Mouse (Mus musculus) heart, postnatal 0 days (tissue): Measurements from ENCODE around the gene Yy1. TPM values are rescaled to one million over a fixed set of nuclear protein-coding genes. Genes with fewer than 3 reads are reported as not detected.

Source experiments
- ATAC-seq: fragments of 200-750 bp; cut with Nextera tagmentation; 2 replicates; pipeline ENCODE4 v1.8.0; 2017; ENCODE audit warnings: low read depth, moderate number of reproducible peaks, moderate library complexity; ENCODE audit not compliant: insufficient read depth
- DNase-seq: peaks from one replicate; pipeline ENCODE4 v3.0.0-alpha.2; 2016; ENCODE audit warnings: low spot score
- H3K27ac ChIP-seq: fragments of 300-500 bp; sonication (generic); 2 replicates; pipeline ENCODE4 v1.5.1; 2014; ENCODE audit warnings: low read depth, mild to moderate bottlenecking
- H3K27me3 ChIP-seq: fragments of 300-500 bp; sonication (generic); 2 replicates; pipeline ENCODE4 v1.6.1; 2014; ENCODE audit warnings: low read length, mixed read lengths; ENCODE audit not compliant: control insufficient read depth, insufficient read depth
- H3K36me3 ChIP-seq: fragments of 300-500 bp; sonication (generic); replicated peaks from 2 replicates; pipeline ENCODE4 v1.6.1; 2014; ENCODE audit warnings: low read length, mixed read lengths; ENCODE audit not compliant: control insufficient read depth, insufficient read depth
- H3K4me1 ChIP-seq: fragments of 300-500 bp; sonication (generic); 2 replicates; pipeline ENCODE4 v1.6.1; 2014; ENCODE audit warnings: antibody characterized with exemption; ENCODE audit not compliant: control insufficient read depth, insufficient read depth
- H3K4me2 ChIP-seq: fragments of 300-500 bp; sonication (generic); 2 replicates; pipeline ENCODE4 v1.6.1; 2014; ENCODE audit warnings: low read depth, mild to moderate bottlenecking, low read length, moderate library complexity
- H3K4me3 ChIP-seq: fragments of 300-500 bp; sonication (generic); 2 replicates; pipeline ENCODE4 v1.5.1; 2014; ENCODE audit warnings: low read depth, low read length
- H3K9ac ChIP-seq: fragments of 300-500 bp; sonication (generic); replicated peaks from 2 replicates; pipeline ENCODE4 v1.6.1; 2014; ENCODE audit warnings: low read depth, low read length, mixed read lengths
- H3K9me3 ChIP-seq: fragments of 300-500 bp; sonication (generic); replicated peaks from 2 replicates; pipeline ENCODE4 v1.6.1; 2016; ENCODE audit warnings: low read length; ENCODE audit not compliant: control insufficient read depth
- CTCF ChIP-seq: IDR thresholded peaks from 2 replicates; pipeline ENCODE4 v1.5.1; 2016; ENCODE audit warnings: antibody characterized with exemption, control low read depth, low read depth
- EP300 ChIP-seq: IDR thresholded peaks from 2 replicates; pipeline ENCODE4 v1.6.1; 2016; ENCODE audit warnings: antibody characterized with exemption, low read depth
- WGBS: fragments of 180-500 bp; shearing (Covaris S2); extraction: QIAGEN DNeasy Blood & Tissue Kit; methylation state at CpG from one replicate; pipeline ENCODE4 v1.1.7; 2014; 5-methylcytosine and 5-hydroxymethylcytosine counted together
- polyA plus RNA-seq: library from polyadenylated mRNA; unstranded; fragments of >200 nt; fragmentation: Nextera tagmentation; extraction: Ambion mirVana; gene quantifications from 2 replicates; pipeline ENCODE4 v1.2.1, GENCODE M21; 2015
- total RNA-seq: library from RNA; depleted of rRNA; stranded (reverse); fragments of >200 nt; gene quantifications from 2 replicates; pipeline ENCODE4 v1.2.3, GENCODE M21; 2014; ENCODE audit warnings: low replicate concordance; rRNA removed

The Yy1 gene
- total RNA-seq (21.5 and 32.7 TPM in 2 replicates), polyA plus RNA-seq (7.1 and 7.6 TPM in 2 replicates)

DNA sequence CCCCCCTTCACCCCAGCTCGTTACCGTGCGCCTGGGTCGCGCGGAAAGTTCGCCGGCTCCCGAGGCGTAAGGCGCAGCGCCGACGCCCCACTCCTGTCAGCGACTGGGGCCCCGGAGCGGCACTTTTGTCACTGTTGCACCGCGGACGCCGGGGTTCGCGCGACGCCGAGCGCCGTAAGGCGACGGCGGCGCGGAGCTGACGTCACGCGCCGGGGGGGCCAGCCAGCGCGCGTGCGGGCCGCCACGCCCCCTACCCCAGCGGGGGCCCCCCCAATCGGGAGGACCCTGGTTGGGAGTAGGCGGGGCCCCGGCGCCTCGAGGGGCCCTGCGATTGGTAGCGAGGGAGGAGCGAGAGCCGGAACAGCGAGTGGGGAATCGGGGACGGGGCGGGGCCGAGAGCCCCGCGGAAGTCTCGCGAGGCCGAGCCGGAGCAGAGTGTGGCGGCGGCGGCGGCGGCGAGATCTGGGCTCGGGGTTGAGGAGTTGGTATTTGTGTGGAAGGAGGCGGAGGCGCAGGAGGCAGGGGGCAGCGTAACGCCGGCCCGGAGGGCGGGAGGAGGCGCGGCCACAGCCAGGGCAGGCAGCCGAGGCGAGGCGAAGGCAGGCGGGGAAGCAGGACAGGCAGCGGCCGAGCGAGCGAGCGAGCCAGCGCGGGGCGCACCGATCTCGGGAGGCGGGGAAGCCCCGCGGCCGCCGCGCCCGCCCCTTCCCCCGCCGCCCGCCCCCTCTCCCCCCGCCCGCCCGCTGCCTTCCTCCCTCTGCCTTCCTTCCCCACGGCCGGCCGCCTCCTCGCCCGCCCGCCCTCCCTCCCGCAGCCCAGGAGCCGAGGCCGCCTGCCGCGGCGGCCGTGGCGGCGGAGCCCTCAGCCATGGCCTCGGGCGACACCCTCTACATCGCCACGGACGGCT, at the start of gene Yy1:
Gene Yy1, plus strand, starts transcription at position 428 of the 907 bp plus-strand sequence.
- H3K36me3 ChIP-seq = no peaks in the 10 kb centered on the region
- peak within 1 kb of the TSS; percentile 97 for H3K4me3 ChIP-seq
- DNase-seq (peak; percentile 98), ATAC-seq (peak; percentile 91)
- peak within 1 kb of the TSS; percentile 95 for H3K9ac ChIP-seq
- H3K9me3 ChIP-seq = no peaks in the 10 kb centered on the region
- H3K27ac ChIP-seq = peak within 1 kb of the TSS; percentile 99
- peaks cover 13% of the 10 kb centered on the region for H3K4me1 ChIP-seq
- under 1% methylated on average over 71 of the region's 127 CpGs for WGBS
- H3K4me2 ChIP-seq = peak within 1 kb of the TSS; percentile 70
- H3K27me3 ChIP-seq = no peaks in the 10 kb centered on the region
- no peak; the same call in none of the 2 replicates for TF ChIP-seq EP300
- TF ChIP-seq CTCF = peak; percentile 14; the same call in 1 of the 2 replicates

- Histone ChIP-seq H3K27ac (no peak overlapping the region), H3K27me3 (no peaks in the 10 kb centered on the region), H3K36me3 (no peaks in the 10 kb centered on the region), H3K9ac (no peak overlapping the region), H3K9me3 (peaks cover 4% of the 10 kb centered on the region), H3K4me3 (no peak overlapping the region), H3K4me1 (no peaks in the 10 kb centered on the region), H3K4me2 (no peak overlapping the region)
- no peak for DNase-seq
- no peak for ATAC-seq
- TF ChIP-seq EP300 (no peak), CTCF (no peak)
Observed at GRCm38 (mm10) chr12:108745990-108746389, 46.8 kb upstream of the Yy1 start.

- Histone ChIP-seq H3K4me3 (no peak overlapping the region), H3K36me3 (no peaks in the 10 kb centered on the region), H3K9ac (no peak overlapping the region), H3K27me3 (0 out of 2 replicates have a peak, but pooled peaks cover 5% of the 10 kb centered on the region), H3K4me1 (no peaks in the 10 kb centered on the region), H3K27ac (no peak overlapping the region), H3K9me3 (peaks cover 4% of the 10 kb centered on the region), H3K4me2 (no peak overlapping the region)
- DNase-seq (no peak), ATAC-seq (no peak)
- TF ChIP-seq EP300 (no peak), CTCF (no peak)
- 79% methylated on average over 6 of the region's 6 CpGs for WGBS
Observed at GRCm38 (mm10) chr12:108749019-108749418, 43.8 kb upstream of the Yy1 start.

DNA sequence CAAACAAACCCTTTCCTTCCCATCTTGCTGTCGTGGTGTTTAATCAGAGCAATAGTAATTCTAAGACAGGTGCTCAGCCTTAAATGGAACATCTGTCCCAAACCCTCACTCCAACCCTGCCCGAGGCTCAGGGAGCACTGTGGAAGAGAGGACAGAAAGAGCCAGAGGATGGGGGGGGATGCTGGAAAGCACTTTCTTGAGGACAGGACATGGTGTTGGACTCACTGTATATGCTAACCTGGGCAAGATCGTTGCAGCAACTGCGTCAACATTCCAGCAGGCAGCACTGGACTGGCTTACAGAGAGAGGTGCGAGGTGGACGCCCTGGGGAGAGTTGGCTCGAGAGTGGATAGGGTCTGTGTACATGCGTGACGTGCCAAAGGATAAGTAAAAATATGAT, 43.3 kb upstream of the Yy1 start:
- ATAC-seq = no peak
- Histone ChIP-seq H3K4me1 (no peaks in the 10 kb centered on the region), H3K9me3 (peaks cover 4% of the 10 kb centered on the region), H3K4me2 (no peak overlapping the region), H3K36me3 (no peaks in the 10 kb centered on the region), H3K4me3 (no peak overlapping the region), H3K27me3 (0 out of 2 replicates have a peak, but pooled peaks cover 5% of the 10 kb centered on the region), H3K27ac (no peak overlapping the region), H3K9ac (no peak overlapping the region)
- no peak for DNase-seq
- 82% methylated on average over 9 of the region's 9 CpGs for WGBS
- TF ChIP-seq EP300 = no peak
- no peak for TF ChIP-seq CTCF

GRCm38 (mm10) chr12:108750226-108750625, 42.5 kb upstream of the Yy1 start:
- no peak overlapping the region for H3K9ac ChIP-seq
- no peaks in the 10 kb centered on the region for H3K36me3 ChIP-seq
- DNase-seq (no peak), ATAC-seq (no peak)
- no peak overlapping the region for H3K27ac ChIP-seq
- no peak for TF ChIP-seq CTCF
- TF ChIP-seq EP300 = no peak
- H3K4me2 ChIP-seq = no peak overlapping the region
- 0 out of 2 replicates have a peak, but pooled peaks cover 5% of the 10 kb centered on the region for H3K27me3 ChIP-seq
- 54% methylated on average over 3 of the region's 3 CpGs for WGBS
- H3K4me1 ChIP-seq = no peaks in the 10 kb centered on the region
- H3K9me3 ChIP-seq = peaks cover 4% of the 10 kb centered on the region
- H3K4me3 ChIP-seq = no peak overlapping the region
